Mouse (Mus musculus): ENCODE measurements around the gene Lefty2. TPM values are rescaled to one million over a fixed set of nuclear protein-coding genes. Genes with fewer than 3 reads are reported as not detected.
A peak's percentile ranks its signal among the peaks of the same experiment; 100 is the strongest.
"Not testable (repeated sequence)": the region's sequence is repeated elsewhere in the genome, so short reads cannot be mapped to it uniquely, and the experiment has no call there.

Lefty2 gene
- total RNA-seq, 2 experiments from 2014 or later = 0.32 to 0.73 TPM

DNA sequence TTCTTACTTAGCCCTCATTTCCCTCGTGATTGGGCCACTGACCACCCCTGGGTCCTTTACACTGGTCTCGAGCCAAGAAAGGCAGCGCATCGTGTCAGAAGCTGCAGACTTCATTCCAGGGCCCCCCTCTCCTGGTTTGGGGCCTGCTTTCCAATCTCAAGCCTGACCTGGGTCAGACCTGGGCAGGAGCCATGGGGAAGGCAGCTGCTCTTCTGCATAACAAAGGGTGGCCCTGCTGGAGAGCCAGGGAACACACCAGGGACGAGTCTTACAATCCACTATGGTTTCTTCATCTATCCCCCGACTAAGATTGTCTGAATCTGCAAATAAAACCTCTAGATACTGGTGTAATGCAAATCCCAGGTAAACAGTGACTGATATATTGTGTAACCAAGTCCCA, 40.8 kb downstream of the Lefty2 start:
- DNase-seq (ENCODE audit: low spot score in 2 of 2) = no peak

DNA sequence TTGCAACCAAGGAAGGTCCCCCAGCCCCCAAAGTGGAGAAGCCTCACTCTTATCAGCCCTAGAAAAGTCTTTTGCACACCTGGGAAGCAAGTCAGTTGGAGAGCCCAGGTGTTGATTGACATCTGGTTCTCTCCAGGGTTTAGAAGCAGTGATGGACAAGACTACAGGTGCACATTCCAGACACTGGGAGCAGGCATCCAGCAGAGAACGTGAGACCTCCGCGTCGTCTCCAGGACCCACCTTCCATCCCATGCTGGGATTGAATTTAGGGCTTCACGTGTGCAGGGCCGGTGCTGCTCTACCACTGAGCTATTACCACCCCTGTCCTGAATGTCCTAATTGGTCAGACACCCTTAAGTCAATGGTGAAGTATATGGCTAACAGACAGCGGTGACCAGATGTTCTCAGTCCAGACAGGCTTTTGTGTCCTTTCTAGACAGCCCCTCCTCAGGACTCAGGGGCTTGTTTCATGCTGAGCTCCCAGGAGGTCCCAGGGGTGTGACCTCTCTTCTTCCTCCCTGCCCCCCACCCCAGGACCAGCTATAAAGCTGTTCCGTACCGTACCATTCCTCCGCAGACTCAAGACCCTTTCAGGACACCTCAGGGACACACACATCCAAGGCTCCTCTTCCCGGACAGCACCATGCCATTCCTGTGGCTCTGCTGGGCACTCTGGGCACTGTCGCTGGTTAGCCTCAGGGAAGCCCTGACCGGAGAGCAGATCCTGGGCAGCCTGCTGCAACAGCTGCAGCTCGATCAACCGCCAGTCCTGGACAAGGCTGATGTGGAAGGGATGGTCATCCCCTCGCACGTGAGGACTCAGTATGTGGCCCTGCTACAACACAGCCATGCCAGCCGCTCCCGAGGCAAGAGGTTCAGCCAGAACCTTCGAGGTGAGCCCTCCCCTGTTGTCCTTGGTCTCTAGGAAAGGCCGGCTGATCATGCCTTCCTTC, 41.8 kb downstream of the Lefty2 start, which contains the start of gene Lefty1:
TSS of gene Lefty1 (plus strand) at position 556 of the 953 bp plus-strand sequence.
- DNase-seq (ENCODE audit: low spot score in 2 of 2) = no peak

DNA sequence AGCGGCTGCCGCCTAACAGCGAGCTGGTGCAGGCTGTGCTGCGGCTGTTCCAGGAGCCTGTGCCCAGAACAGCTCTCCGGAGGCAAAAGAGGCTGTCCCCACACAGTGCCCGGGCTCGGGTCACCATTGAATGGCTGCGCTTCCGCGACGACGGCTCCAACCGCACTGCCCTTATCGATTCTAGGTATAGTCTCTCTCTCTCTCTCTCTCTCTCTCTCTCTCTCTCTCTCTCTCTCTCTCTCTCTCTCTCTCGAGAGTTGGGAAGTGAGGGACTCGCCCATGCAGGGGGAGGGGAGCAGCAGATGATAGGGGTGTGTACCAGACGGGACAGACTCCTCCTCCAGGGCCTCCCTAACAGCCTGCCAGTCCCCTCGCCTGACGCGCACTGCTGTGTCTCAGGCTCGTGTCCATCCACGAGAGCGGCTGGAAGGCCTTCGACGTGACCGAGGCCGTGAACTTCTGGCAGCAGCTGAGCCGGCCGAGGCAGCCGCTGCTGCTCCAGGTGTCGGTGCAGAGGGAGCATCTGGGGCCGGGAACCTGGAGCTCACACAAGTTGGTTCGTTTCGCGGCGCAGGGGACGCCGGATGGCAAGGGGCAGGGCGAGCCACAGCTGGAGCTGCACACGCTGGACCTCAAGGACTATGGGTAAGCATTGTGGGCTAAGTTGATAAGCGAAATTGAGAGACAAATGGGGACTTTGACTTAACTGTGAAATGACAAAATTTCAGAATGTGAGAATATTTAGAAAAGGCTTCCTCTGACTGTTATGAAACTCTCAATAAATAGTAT, 43.9 kb downstream of the Lefty2 start:
- DNase-seq (ENCODE audit: low spot score in 2 of 2) = peak; percentile 40 to 42

DNA sequence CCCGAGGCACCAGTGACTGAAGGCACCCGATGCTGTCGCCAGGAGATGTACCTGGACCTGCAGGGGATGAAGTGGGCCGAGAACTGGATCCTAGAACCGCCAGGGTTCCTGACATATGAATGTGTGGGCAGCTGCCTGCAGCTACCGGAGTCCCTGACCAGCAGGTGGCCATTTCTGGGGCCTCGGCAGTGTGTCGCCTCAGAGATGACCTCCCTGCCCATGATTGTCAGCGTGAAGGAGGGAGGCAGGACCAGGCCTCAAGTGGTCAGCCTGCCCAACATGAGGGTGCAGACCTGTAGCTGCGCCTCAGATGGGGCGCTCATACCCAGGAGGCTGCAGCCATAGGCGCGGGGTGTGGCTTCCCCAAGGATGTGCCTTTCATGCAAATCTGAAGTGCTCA, 44.7 kb downstream of the Lefty2 start:
- not testable (repeated sequence) for DNase-seq (ENCODE audit: low spot score in 2 of 2)

DNA sequence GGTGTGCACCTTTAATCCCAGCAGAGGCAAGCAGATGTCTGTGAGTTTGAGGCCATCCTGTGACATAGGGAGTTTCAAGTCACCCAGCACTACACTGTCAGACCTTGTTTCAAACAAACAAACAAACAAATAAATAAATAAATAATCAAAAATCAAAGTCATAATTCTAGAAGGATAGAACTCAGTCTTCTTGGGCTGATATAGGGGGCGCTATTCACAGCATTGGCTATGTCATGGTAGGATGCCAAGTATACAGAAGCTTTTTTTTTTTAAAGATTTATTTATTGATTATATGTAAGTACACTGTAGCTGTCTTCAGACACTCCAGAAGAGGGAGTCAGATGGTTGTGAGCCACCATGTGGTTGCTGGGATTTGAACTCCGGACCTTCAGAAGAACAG, 45.9 kb downstream of the Lefty2 start:
- not testable (repeated sequence) for DNase-seq (ENCODE audit: low spot score in 2 of 2)

DNA sequence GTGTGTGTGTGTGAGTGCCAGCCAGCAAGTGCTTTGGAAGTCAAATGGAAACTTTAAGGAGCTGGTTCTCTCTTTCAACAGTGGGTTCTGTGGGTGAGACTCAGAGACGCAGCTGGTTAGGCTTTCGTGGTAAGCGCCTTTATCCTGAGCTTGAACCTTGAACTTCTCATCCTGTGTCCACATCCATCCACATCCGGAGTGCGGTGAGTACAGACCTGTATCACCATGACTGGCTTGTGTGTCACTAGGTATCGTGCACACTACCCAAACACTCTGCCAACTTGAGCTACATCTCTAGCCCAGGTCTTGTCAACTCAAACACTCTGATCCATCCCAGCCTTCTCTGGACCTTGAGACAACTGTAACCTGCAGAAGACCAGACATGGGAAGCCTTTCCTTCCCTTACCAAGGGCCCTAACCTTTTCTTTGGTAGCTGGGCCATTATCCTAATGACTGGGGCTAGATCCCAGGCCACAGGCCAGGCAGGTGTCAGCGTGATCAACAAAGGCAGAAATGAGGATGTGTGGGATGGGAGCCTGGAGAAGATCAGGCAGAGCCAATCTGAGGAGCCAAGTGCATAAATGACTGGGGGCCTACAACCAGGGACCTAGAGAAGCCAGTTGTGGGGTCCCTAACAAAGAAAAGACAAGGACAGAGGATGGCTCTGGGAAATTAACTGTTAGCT, 48.0 kb downstream of the Lefty2 start:
- no peak for DNase-seq (ENCODE audit: low spot score in 2 of 2)

DNA sequence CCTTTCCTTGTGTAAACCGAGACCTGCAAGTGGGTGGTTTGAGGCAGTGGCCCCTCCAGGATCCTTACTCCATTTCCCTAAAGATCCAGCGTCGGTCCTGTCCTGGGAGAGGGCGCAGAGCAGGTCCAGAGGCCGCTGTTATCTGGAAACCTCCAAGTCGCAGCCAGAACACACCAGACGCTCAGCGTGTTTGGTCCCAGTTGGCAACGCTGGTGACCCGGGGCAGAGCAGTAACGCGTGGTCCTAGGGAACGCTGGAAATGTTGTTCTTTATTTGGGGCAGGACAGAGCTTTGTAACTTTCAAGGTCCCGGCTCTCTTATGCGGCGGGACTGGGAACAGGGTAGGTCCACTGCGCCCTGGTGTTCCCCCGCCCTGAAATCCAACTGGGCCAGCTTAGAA, 48.8 kb downstream of the Lefty2 start:
- no peak for DNase-seq (ENCODE audit: low spot score in 2 of 2)

DNA sequence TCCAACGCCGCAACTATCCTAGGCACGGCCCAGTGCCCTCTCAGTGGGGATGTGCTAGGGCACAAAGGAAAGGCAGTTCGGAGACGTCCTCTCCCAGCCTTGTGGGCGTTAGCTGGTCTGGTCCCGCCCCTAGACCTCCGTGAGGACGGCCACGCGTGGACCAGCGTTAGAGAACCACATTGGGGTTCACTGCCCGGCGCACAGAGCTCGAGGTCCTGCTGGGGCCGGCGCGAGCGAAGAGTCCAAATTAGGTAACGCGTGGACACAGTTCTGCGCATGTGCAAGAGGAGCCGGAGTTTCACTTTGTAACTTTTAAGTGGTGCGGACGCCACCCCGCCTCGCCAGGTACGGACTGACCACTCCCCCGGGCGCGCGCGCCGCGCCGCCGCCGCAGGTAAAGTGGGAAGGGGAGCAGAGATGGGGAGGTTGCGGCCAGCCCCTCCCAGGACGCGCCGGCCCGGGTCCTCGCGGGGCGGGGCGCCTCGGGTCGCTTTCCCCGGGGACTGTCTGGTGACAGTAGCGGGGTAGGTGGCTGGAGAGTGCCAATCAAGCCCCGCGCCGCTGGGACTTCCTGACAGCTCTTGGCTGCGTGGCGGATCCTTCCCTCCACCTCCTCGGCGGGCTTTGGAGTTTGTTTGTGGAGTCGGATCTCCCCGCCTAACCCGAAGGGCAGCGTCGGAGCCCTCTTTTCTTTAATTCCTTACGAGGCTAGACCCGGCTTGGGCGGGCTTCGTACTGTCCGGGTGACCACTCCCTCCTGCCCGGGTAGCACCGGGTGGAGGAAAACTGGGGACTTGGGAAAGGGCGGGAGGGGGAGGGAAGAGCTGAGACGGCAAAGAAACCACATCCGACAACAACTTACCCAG, 49.5 kb downstream of the Lefty2 start, which contains the start of gene Tmem63a:
TSS of gene Tmem63a (plus strand) at position 179 of the 866 bp plus-strand sequence.
- DNase-seq (ENCODE audit: low spot score in 2 of 2) = peak; percentile 76 to 79

DNA sequence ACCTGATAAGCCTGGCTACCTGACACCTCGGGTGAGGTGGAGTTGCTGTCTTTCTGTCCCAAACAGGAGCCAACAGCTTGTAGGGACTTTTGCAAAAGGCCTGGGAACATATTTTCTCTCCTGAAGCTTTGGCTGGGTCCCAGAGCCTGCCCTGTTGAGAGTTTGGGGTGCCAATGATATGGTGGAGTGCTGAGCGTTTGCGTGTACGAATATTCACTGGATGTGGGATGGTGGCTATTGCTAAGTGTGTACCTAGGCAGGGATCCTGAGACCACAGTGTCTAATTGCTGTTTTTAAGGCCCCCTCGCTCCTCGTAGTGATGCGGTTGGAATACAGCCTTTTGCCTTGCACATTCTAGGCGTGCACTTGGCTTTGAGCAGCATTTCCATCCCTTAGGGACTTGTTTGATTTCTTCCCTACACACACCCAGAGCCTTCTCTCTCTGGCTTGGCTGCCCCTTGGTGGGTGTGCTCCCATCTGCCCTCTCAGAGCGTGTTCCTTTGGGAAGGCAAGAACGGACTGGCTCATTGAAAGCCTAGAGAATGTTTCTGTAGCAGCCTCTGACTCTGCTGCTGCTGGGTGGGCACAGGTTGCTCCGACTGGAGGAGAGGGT, 50.2 kb downstream of the Lefty2 start:
- no peak for DNase-seq (ENCODE audit: low spot score in 2 of 2)

DNA sequence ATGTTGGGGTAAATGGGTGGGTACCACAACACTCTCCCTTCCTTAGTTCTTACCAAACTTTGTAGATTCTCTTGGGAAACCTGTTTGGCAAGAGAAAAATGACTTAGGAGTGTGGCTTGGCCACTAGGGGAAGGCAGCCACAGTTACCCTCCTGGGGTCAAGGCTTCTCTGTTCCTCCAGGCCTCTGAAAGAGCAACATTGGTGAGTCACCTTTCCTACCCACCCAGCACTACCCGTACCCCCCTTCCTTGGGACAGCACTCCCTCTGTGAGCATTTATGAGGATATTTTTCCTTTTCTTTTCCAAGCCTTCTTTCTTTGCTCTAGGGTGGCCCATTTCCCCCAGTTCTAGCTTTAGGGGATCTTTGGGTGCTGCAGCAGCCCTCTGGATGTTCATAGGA, 51.0 kb downstream of the Lefty2 start:
- DNase-seq (ENCODE audit: low spot score in 2 of 2) = peak in 1 of 2 experiments; percentile 30

DNA sequence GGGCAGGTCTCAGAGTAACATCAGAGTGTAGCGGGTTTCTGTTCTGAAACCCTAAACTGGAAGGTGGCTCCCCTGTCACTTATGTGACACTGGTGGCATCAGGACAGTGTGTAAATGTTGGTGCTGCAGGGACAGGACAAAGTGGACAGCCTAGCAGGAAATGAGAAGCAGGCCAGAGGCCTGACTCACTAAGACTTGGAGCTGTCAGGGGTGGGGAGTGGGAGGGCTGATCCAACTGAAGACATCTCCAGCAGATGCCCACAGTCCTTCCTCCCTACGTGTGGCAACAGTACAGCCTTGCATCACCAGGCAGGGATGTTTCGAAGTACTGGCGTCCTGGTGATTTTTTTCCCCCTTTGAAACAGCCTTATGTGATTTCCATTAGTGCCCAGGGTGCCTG, 51.6 kb downstream of the Lefty2 start:
- DNase-seq (ENCODE audit: low spot score in 2 of 2) = peak in 1 of 2 experiments; percentile 36

DNA sequence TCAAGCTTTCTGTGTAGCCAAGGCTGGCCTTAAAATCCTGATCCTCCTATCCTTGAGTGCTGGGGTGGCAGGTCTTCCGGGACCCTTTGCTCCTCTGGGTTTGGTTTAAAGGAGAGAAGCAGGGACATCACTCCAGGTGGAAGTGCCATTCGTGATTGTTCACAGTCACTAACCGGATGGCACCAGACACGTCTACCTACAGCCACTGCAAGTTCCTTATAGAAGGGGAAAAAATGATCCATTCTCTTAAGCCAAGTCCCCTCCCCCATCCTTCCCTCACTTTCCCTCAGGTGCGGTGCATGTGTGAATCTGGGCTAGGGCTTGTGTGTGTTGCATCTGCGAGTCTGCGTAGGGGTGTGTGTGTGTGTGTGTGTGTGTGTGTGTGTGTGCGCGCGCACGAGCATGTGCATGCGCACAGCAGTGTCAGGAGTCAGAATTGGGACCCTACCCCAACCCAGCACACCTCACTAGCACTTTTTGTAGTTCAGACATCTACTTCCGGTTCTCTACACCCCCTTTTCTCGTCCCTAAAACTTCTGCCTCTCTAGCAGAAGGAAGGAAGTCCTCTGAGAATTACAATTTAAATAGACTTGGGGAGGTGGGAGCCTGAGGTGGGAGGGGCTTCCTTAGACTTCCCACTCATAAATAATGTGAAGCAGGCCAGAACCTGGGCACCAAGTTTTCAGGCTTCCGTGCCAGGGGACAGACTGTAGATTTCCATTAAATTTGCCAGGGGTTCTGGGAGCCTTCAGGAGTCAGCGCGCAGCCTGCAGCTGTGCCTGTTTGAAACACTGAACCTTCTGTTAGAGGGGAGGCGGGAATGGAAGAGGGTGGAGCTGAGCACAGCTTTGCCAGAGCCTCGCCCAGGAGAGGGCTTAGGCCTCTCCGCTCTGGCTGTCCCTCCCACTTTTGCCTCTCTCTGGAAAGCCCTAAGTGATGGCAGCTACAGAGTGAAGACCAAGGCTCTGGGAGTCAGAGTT, 52.4 kb downstream of the Lefty2 start:
- DNase-seq (ENCODE audit: low spot score in 2 of 2) = peak in 1 of 2 experiments; percentile 37

DNA sequence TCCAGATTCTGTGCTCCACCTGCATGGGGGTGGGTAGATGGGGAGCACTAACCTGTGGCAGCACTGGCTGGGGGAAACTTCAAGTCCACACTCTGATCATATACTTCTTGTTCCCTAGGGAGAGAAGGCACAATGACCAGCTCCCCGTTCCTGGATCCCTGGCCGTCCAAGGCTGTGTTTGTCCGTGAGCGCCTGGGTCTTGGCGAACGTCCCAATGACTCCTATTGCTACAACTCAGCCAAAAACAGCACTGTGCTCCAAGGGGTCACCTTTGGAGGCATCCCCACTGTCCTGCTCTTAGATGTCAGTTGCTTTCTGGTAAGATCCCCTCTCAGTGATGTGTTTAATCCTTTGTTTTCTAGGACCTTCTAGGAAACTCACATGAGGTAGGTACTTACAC, 53.5 kb downstream of the Lefty2 start:
- DNase-seq (ENCODE audit: low spot score in 2 of 2) = peak in 1 of 2 experiments; percentile 66

Other genes starting within 250 kb of the Lefty2 start
- not detected for gene Mixl1, start 196.1 kb upstream of the Lefty2 start, total RNA-seq (2021)
- gene Acbd3, start 167.1 kb upstream of the Lefty2 start, total RNA-seq (2021) = 10 to 100 TPM; 50.4 to 54.0 TPM
- gene H3f3a, start 79.2 kb upstream of the Lefty2 start, total RNA-seq (2021) = 100 to 1,000 TPM; 557 to 688 TPM
- gene Sde2, start 42.0 kb upstream of the Lefty2 start, total RNA-seq (2021) = 10 to 100 TPM; 21.5 to 22.9 TPM
- 10 to 100 TPM; 30.3 to 34.3 TPM for gene Pycr2, start 11.2 kb downstream of the Lefty2 start, total RNA-seq (2021)
- gene Lefty1, start 41.9 kb downstream of the Lefty2 start, total RNA-seq (2021) = 1 to 10 TPM; 3.3 to 5.7 TPM
- 10 to 100 TPM; 44.7 to 77.9 TPM for gene Tmem63a, start 49.2 kb downstream of the Lefty2 start, total RNA-seq (2021)
- gene Ephx1, start 127.8 kb downstream of the Lefty2 start, total RNA-seq (2021) = 100 to 1,000 TPM; 198 to 228 TPM
- not detected for gene 9130409I23Rik, start 158.1 kb downstream of the Lefty2 start, total RNA-seq (2021)

Data from adrenal gland, adult 18-20 months (tissue).